Mouse (Mus musculus) granulocyte monocyte progenitor cell, adult 5-6 weeks (primary cell): ENCODE data around the gene Tmc8. TPM values are rescaled to one million over a fixed set of nuclear protein-coding genes. Genes with fewer than 3 reads are reported as not detected.
A peak's percentile ranks its signal among the peaks of the same experiment; 100 is the strongest.
"Not testable (repeated sequence)": the region's sequence is repeated elsewhere in the genome, so short reads cannot be mapped to it uniquely, and the experiment has no call there.

ENCODE experiments used
- ATAC-seq: replicated peaks from 2 replicates; pipeline ENCODE4 v1.8.0; 2016; ENCODE audit warnings: mild to moderate bottlenecking, moderate TSS enrichment, inconsistent platforms; ENCODE audit not compliant: poor library complexity, severe bottlenecking
- total RNA-seq, 2 experiments: library from RNA; stranded (forward) in 1 of 2; stranded (reverse) in 1 of 2; fragments of 200-712, 200-1000 nt in 1 of 2; fragments of >200 nt in 1 of 2; fragmentation: Nextera tagmentation in 1 of 2; gene quantifications; 2 replicates each; pipeline ENCODE4 v1.2.3; 2014 to 2017

The Tmc8 gene
- total RNA-seq, 2 experiments from 2014 or later, result 1.5 to 1.8 TPM

DNA sequence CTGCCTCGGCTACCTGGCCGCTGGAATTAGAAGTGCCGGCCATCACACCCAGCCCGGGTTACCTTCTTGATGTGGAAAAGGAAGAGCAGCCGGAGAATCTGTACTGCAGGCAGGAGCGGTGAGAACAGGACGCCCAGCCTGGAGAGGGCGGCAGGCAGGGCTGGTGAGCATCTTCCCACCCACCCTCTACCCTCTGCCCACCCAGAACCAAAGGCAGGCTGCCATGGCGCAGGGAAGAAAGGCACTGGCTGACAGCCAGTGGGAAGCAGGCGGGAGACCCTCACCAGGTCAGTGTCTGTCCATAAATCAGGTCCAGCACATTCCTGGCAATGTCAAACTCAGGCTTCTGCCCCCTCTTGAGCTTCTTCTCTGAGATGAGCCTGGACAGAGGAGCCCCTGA lies 11.5 kb upstream of the Tmc8 start:
- ATAC-seq, result no peak

DNA sequence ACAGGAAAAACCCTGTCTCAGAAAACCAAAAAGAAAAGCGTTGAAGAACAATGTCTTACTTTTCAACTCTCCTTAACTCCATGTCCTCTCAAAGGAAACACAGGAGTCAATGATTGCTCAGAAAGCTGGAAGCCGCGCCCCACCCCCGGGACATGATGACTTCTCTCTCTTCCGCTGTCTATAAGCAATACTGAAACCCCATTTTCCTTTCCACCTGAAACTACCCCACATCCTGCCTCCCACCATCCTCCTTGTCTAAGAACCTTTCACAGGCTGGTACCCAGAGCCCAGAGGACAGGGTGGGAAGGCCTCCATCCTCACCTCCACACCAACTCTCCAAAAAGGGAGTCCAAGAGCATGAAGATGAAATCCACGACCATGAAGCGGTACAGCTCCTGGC lies 9.5 kb upstream of the Tmc8 start:
- no peak for ATAC-seq

DNA sequence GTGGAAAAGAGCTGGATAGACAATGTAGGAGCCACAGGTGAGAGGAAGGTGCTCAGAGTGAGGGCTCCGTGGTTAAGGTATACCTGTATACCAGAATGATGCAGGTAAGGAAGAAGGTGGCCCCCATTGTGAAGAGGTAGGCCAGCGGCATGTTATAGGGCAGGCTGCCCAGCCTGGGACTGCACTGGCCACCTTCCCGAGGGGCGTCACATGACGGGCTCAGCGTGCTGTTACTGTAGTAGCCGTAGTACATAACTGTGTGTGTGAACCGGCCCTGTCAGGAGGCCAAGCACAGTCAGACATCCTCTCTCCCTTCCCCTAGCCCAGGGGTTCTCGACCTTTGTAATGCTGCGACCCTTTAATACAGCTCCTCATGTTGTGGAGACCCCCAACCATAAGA lies 7.0 kb upstream of the Tmc8 start:
- no peak for ATAC-seq

DNA sequence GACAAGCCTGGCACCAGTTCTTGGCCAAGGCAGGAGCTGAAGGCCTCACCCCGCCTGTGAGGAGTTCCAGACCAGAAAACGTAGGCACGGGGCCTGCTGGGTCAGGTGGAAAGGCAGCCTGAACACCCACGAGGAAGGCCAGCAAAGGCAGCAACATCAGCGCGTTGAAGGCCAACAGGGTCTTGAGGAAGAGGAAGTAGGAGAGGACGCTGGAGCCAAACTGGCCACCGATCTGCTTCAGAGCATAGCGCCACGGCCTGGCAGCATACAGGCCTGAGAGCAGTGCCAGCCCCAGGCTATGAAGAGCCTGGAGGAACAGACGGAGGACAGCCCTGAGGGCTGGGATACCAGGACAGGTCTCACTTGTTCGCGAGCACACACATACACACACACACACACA lies 6.3 kb upstream of the Tmc8 start:
- ATAC-seq, result no peak

- no peak for ATAC-seq
Measured at GRCm38 (mm10) chr11:117776085-117776792, 5.6 kb upstream of the Tmc8 start.

DNA sequence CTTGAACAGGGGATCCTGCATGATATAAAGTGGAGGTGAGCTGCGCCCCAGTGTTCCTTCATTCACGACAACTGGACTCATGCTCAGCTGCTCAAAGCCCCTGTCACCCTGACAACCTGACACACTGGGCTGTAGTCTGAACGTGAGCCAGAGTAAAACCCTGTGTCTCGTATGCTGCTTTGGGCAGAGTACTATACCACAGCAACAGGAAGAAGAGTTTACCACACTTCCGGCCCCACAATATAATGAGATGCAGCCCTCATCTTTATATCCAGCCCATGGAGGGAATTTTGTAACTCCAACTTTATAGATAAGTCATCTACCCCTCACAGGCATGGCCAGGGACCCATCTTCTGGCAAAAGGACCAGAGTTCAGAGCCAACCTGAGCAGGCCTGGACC lies 4.8 kb upstream of the Tmc8 start:
- peak; percentile 17 for ATAC-seq

DNA sequence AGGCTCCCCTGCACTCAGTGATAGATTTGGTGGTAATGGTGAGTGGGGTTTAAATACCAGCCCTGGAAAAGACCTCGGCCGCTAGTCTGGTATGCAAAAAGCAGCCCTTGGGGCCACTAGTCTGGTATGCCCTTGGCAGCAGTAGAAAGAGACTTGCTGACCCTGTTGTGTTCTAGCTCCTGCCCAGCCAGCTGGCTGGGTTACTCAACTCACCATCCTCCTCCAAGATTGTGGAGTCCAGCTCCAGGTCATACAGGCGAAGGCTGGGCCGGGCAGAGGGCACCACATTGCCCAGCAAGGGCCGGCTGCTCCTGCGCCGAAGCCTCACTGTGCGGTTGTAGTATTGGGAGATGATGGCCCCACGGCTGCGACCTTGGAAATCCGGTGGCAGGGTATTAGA lies 3.8 kb upstream of the Tmc8 start:
- no peak for ATAC-seq

DNA sequence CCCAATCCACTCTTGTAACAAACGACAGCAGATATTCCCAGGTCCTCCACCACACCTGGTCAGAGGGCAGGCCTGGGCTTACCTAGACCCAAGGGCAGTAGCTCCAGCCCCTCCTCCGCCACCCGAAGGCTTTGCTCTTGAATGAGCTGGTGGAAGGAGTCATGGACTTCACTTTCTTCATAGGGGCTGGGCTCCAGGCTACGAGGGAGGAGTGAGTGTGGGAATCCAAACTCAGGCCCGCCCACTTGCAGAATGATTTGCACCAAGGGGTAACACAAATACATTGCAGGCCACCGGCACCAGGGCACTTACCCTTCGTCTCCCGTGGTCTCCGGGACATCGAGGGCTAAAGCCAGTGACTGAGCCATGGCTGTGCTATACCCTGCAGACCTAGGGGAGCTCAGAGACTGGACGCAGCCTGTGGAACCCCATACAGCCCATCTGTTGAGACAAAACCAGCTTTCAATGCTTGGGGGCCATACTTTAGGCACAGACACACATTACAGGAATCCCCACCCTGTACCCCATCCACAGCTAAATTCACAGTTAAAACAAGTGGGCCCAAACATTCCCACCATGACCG lies 2.9 kb upstream of the Tmc8 start:
- no peak for ATAC-seq

DNA sequence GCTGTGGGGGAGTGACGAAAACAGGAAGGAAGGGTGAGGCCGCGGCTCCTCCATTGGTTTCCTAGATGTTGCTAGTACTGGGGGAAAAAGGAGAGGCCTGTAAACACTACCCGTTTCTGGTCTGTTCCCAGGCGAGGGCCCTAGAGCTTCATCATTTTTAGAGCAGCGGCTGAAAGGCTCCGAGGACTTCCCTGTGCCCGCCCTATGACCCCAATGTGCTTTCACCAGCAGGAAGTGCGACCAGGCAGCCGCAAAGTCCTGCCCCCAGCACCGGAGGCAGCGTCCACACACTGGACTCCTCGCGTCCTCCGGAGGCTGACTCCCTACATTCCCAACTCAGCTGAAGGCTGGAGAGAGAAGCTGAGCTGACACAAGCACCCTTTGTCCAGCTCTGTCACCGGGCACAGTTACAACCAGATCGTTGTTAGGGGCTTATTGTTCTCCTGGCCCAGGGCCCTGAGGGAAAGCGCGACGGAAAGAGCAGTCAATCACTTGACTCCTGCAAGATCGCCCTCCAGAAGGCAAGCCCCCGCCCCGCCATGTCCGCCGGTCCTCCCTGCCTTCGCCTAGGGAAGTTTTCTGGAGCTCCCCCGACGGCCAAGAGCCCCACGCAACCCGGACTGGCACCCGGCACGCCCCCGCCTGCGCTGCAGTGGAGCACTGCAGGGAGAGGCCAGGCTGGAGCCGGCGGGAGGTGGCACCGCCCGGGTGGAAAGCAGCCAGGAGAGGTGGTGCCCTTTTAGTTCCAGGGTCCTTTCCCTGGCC lies 2.3 kb upstream of the Tmc8 start:
- peak; percentile 28 for ATAC-seq

GRCm38 (mm10) chr11:117780199-117780515 lies 1.7 kb upstream of the Tmc8 start:
- no peak for ATAC-seq

DNA sequence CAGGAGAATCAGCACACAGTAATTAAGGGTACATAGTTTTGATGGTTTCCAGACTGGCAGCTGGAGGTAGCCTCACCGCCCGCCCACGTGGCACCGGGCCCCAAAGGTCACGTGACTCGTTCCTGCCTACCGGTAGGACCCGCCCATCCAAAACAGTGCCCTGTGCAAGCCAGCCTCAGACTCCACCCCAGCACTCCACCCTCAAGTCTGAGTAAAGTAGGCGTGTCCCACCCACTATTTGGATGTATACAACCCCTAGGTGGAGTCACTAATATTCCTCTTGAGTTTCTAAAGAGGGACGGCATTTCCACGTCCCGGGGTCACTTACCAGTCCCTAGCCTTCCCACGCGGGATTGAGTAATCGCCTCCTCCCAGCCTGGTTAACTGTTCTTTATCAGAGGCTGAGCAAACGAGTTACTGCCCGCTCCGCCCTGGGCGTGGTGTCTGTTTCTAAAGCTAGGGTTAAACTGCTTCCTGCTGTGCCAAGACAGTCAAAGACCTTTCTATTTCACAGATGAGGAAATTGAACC lies 1.2 kb upstream of the Tmc8 start:
- peak; percentile 54 for ATAC-seq

DNA sequence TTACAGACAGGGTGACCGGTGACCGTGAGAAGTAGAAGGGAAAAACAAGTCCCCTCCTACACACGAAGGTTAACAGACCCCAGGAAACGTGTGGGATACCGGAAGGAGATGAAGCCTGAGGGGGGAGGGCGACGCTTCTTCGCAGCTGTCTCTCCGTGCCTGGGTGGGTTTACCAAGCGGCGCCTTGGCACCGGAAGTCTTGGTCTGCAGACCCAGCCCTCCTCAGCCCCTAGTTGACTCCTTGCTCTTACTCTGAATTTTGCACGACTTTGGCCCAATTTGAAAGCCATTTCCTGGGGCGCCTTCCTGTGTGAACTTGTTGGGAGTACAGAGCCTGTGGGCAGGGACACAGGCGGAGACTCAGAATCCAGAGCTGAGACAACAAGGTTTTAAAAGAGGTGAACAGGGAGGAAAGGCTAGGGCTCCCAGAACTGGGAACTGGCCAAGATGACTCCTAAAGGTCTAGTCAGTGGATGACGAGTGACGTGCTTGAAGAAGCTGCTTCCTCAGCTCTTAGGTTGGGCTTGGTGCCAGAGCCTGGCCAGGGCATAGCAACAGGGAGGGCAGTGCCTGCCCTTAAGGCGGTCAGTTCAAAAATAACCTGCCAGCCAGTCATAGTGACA lies 566 bp upstream of the Tmc8 start:
- peak; percentile 2; the same call in 1 of the 2 replicates for ATAC-seq

DNA sequence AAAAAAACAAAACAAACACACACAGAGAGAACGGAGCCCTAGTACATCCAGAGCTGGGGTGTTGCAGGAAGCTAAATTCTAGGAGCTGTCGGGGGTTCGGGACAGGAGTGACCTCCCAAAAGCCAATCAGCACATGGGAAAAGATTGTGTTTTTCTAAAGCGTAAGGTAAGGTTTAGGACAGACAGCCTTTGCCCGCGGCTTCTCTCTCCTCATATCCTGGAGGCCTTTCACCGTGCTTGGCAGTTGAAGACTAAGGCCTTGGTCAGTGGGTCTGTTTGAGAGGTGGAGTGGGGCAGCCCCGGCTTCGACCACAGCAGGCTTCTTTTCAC lies 794 bp downstream of the Tmc8 start:
- ATAC-seq, result no peak

- ATAC-seq, result peak; percentile 6; the same call in 1 of the 2 replicates
Measured at GRCm38 (mm10) chr11:117783089-117783488, 1.2 kb downstream of the Tmc8 start.

GRCm38 (mm10) chr11:117783683-117784309 lies 1.9 kb downstream of the Tmc8 start:
- no peak for ATAC-seq

DNA sequence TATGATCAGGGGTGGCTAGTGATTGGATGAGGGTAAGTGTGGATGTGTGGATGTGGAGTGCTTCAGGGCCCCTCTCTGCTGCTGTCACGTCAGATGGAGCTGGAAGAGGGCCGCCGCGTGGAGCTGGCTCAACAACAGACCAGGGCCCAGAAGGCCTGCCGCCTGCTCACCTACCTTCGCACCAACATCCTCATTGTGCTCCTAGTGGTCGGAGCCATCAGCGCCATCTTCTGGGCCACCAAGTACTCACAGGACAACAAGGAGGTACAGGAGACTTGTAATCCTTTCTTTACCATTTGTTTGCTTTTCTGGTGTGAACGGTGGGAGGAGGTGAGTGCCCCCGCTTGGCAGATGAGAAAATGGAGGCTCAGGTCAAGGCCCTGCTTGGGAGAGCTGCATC lies 4.4 kb downstream of the Tmc8 start:
- ATAC-seq, result peak; percentile 45

- not testable (repeated sequence) for ATAC-seq
Measured at GRCm38 (mm10) chr11:117788481-117788880, 6.6 kb downstream of the Tmc8 start.

GRCm38 (mm10) chr11:117790286-117790685 lies 8.4 kb downstream of the Tmc8 start:
- peak; percentile 38 for ATAC-seq

GRCm38 (mm10) chr11:117790703-117791440 lies 9.0 kb downstream of the Tmc8 start:
- ATAC-seq, result no peak

GRCm38 (mm10) chr11:117791441-117791761 lies 9.5 kb downstream of the Tmc8 start:
- ATAC-seq, result no peak
